In the genomic region with DNA sequence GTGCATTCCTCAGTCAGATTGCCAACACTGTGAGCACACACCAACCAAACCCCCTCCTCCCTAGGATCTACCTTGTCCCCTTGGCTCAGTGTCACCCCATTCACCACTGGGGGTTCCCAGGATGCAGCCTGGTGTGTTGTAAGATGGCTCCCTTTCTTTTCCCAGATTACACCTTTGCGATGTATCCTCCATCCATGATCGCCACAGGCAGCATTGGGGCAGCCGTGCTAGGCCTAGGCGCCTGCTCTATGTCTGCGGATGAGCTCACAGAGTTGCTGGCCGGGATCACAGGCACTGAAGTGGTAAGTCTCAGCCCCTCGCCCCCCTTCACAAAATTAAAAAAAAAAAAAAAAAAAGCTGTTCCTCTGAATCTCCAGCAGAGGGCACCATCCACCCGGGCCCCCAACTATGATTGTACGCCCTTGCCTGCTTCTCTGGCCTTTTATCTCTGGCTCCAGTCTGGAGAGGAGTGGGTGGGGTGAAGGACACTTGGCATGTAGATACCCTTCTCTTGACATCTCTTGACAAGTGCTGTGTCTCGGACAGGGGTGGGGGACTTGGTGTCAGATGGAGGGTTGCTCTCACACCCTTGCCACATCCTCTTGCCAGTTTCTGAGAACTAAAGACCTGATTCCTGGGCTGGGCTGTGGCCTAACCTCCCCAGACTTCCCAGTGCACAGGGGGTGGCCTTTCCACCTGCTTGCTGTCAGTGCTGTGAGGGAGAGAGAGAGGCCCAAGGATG, we compare ENCODE assay signal across 8 mouse cellular contexts. TPM values are rescaled to one million over a fixed set of nuclear protein-coding genes. Genes with fewer than 3 reads are reported as not detected.
DNase-seq lines count a peak whose midpoint lies in the region; ATAC-seq and TF ChIP-seq lines count a peak whose summit lies in the region.

No protein-coding gene starts in this region.

- H3K9ac ChIP-seq in embryonic facial prominence, embryonic 12.5 days, result peak overlapping the region; percentile 88; the same call in 1 of the 2 replicates
- peak overlapping the region; percentile 31; the same call in 1 of the 2 replicates for H3K9ac ChIP-seq in hindbrain, embryonic 16.5 days (ENCODE audit: low read depth, low read length)
- H3K9ac ChIP-seq in lung, embryonic 16.5 days (ENCODE audit: low read length), result 0 out of 2 replicates have a peak overlapping the region, but pooled peaks have one; percentile 3

- no peaks in the 10 kb centered on the region for H3K27me3 ChIP-seq in embryonic facial prominence, embryonic 12.5 days
- no peaks in the 10 kb centered on the region for H3K27me3 ChIP-seq in hindbrain, embryonic 16.5 days (replicated peaks; ENCODE audit: control insufficient read depth, insufficient read depth, low read length)
- no peaks in the 10 kb centered on the region for H3K27me3 ChIP-seq in lung, embryonic 16.5 days (ENCODE audit: control insufficient read depth, insufficient read depth, low read depth, low read length)
- no peaks in the 10 kb centered on the region for H3K27me3 ChIP-seq in small intestine, adult 2 months (ENCODE audit: control insufficient read depth, insufficient read depth, low read length)

- H3K4me3 ChIP-seq in embryonic facial prominence, embryonic 12.5 days, result no peak overlapping the region
- no peak overlapping the region for H3K4me3 ChIP-seq in hindbrain, embryonic 16.5 days (ENCODE audit: low read length)
- H3K4me3 ChIP-seq in lung, embryonic 16.5 days (ENCODE audit: low read length), result no peak overlapping the region
- H3K4me3 ChIP-seq in small intestine, adult 2 months (ENCODE audit: low read depth, low read length), result no peak overlapping the region

- TF ChIP-seq CTCF in small intestine, adult 2 months (IDR thresholded peaks at IDR 0.05; ENCODE audit: extremely low read depth, insufficient read length, insufficient replicate concordance, low read depth, low read length), result peak; percentile 75; the same call in 1 of the 2 replicates

- no peaks in the 10 kb centered on the region for H3K9me3 ChIP-seq in embryonic facial prominence, embryonic 12.5 days
- no peaks in the 10 kb centered on the region for H3K9me3 ChIP-seq in hindbrain, embryonic 16.5 days (ENCODE audit: control insufficient read depth, low read length)
- no peaks in the 10 kb centered on the region for H3K9me3 ChIP-seq in lung, embryonic 16.5 days (ENCODE audit: control insufficient read depth, low read length)

- 24% methylated on average over 10 of the region's 10 CpGs for WGBS in embryonic facial prominence, embryonic 12.5 days
- WGBS in hindbrain, embryonic 16.5 days, result 27% methylated on average over 10 of the region's 10 CpGs
- WGBS in lung, embryonic 16.5 days, result 17% methylated on average over 10 of the region's 10 CpGs
- WGBS in small intestine, adult 2 months, result 39% methylated on average over 10 of the region's 10 CpGs

- peak; percentile 42 for DNase-seq in ovary, postnatal 14 days (ENCODE audit: low spot score)
- no peak for DNase-seq in ovary, adult 18-20 months (ENCODE audit: low spot score)
- DNase-seq in adrenal gland, adult 2 months, result peak; percentile 67
- DNase-seq in gastrocnemius, adult 18-20 months (ENCODE audit: low spot score), result no peak

- TF ChIP-seq POLR2A in small intestine, adult 2 months (IDR thresholded peaks at IDR 0.05; ENCODE audit: low read depth, low read length), result no peak

- peak overlapping the region; percentile 98 for H3K27ac ChIP-seq in embryonic facial prominence, embryonic 12.5 days
- H3K27ac ChIP-seq in hindbrain, embryonic 16.5 days (ENCODE audit: low read depth, low read length), result peak overlapping the region; percentile 66; the same call in 1 of the 2 replicates
- H3K27ac ChIP-seq in lung, embryonic 16.5 days (ENCODE audit: low read length), result peak overlapping the region; percentile 44
- H3K27ac ChIP-seq in small intestine, adult 2 months (ENCODE audit: insufficient read depth, low read depth, low read length), result no peak overlapping the region

- peak overlapping the region; percentile 80; the same call in 1 of the 2 replicates for H3K4me2 ChIP-seq in embryonic facial prominence, embryonic 12.5 days (replicated peaks)
- H3K4me2 ChIP-seq in hindbrain, embryonic 16.5 days (ENCODE audit: low read length), result no peak overlapping the region
- no peak overlapping the region for H3K4me2 ChIP-seq in lung, embryonic 16.5 days (ENCODE audit: low read depth, low read length)

- ATAC-seq in embryonic facial prominence, embryonic 12.5 days (ENCODE audit: insufficient number of reproducible peaks, insufficient read depth, low FRiP score, low TSS enrichment), result no peak
- ATAC-seq in hindbrain, embryonic 16.5 days, result no peak
- ATAC-seq in lung, embryonic 16.5 days (ENCODE audit: low read depth), result no peak

- H3K4me1 ChIP-seq in embryonic facial prominence, embryonic 12.5 days, result peaks cover 28% of the 10 kb centered on the region
- peaks cover 20% of the 10 kb centered on the region for H3K4me1 ChIP-seq in hindbrain, embryonic 16.5 days (ENCODE audit: control insufficient read depth, insufficient read depth, low read depth, low read length)
- H3K4me1 ChIP-seq in lung, embryonic 16.5 days (replicated peaks; ENCODE audit: control insufficient read depth, insufficient read depth, low read length), result peaks cover 38% of the 10 kb centered on the region
- peaks cover 7% of the 10 kb centered on the region; the same call in 1 of the 2 replicates for H3K4me1 ChIP-seq in small intestine, adult 2 months (ENCODE audit: control insufficient read depth, insufficient read depth, insufficient read length, low read length)

- H3K36me3 ChIP-seq in embryonic facial prominence, embryonic 12.5 days, result peaks cover 51% of the 10 kb centered on the region
- H3K36me3 ChIP-seq in hindbrain, embryonic 16.5 days (ENCODE audit: control insufficient read depth, insufficient read depth, low read length), result peaks cover 22% of the 10 kb centered on the region
- H3K36me3 ChIP-seq in lung, embryonic 16.5 days (ENCODE audit: control insufficient read depth, insufficient read depth, low read length), result peaks cover 30% of the 10 kb centered on the region
- H3K36me3 ChIP-seq in small intestine, adult 2 months (ENCODE audit: control insufficient read depth, insufficient read depth, low read length), result peaks cover 18% of the 10 kb centered on the region

RNA-seq across cellular contexts. Expression of a gene that starts 13.3 kb away (rescaled TPM):
- 10 to 100 TPM; 17.6 to 22.5 TPM for total RNA-seq in adrenal gland, adult 2 months (2021)
- polyA plus RNA-seq in adrenal gland, adult 2 months (2012; rRNA removed), result 9.4 and 11.7 TPM in 2 replicates
- polyA plus RNA-seq in embryonic facial prominence, embryonic 12.5 days (2016; fragmentation: Nextera tagmentation; extraction: Ambion mirVana), result 29.6 and 30.7 TPM in 2 replicates
- polyA plus RNA-seq in hindbrain, embryonic 16.5 days (2015; fragmentation: Nextera tagmentation; extraction: Ambion mirVana), result 35.5 and 37.8 TPM in 2 replicates
- 17.0 and 19.4 TPM in 2 replicates for polyA plus RNA-seq in lung, embryonic 16.5 days (2015; fragmentation: Nextera tagmentation; extraction: Ambion mirVana)
- polyA plus RNA-seq in small intestine, adult 2 months (2012; rRNA removed), result 3.3 and 3.5 TPM in 2 replicates
- 10 to 100 TPM; 13.9 to 15.3 TPM for total RNA-seq in gastrocnemius, adult 18-20 months (2021)

RNA-seq across cellular contexts. Expression of a gene that starts 13.4 kb away (rescaled TPM):
- total RNA-seq in adrenal gland, adult 2 months (2021), result 10 to 100 TPM; 32.9 to 40.6 TPM
- polyA plus RNA-seq in adrenal gland, adult 2 months (2012; rRNA removed), result 15.2 and 17.4 TPM in 2 replicates
- polyA plus RNA-seq in embryonic facial prominence, embryonic 12.5 days (2016; fragmentation: Nextera tagmentation; extraction: Ambion mirVana), result 46.9 and 47.2 TPM in 2 replicates
- 43.7 and 45.3 TPM in 2 replicates for polyA plus RNA-seq in hindbrain, embryonic 16.5 days (2015; fragmentation: Nextera tagmentation; extraction: Ambion mirVana)
- polyA plus RNA-seq in lung, embryonic 16.5 days (2015; fragmentation: Nextera tagmentation; extraction: Ambion mirVana), result 50.1 and 51.6 TPM in 2 replicates
- polyA plus RNA-seq in small intestine, adult 2 months (2012; rRNA removed), result 7.3 and 11.3 TPM in 2 replicates
- 10 to 100 TPM; 14.7 to 15.4 TPM for total RNA-seq in gastrocnemius, adult 18-20 months (2021)

RNA-seq across cellular contexts. Expression of a gene that starts 13.4 kb away (rescaled TPM):
- total RNA-seq in adrenal gland, adult 2 months (2021), result 1 to 10 TPM; 2.1 to 2.8 TPM
- polyA plus RNA-seq in adrenal gland, adult 2 months (2012; rRNA removed), result 1.8 and 3.1 TPM in 2 replicates
- 1.6 and 2.2 TPM in 2 replicates for polyA plus RNA-seq in embryonic facial prominence, embryonic 12.5 days (2016; fragmentation: Nextera tagmentation; extraction: Ambion mirVana)
- polyA plus RNA-seq in hindbrain, embryonic 16.5 days (2015; fragmentation: Nextera tagmentation; extraction: Ambion mirVana), result 1.7 and 1.9 TPM in 2 replicates
- polyA plus RNA-seq in lung, embryonic 16.5 days (2015; fragmentation: Nextera tagmentation; extraction: Ambion mirVana), result 1.8 and 2.2 TPM in 2 replicates
- polyA plus RNA-seq in small intestine, adult 2 months (2012; rRNA removed), result 0.88 and 1.7 TPM in 2 replicates
- total RNA-seq in gastrocnemius, adult 18-20 months (2021), result 1 to 10 TPM; 1.6 to 2.6 TPM

RNA-seq across cellular contexts. Expression of a gene that starts 32.5 kb away (rescaled TPM):
- total RNA-seq in adrenal gland, adult 2 months (2021), result 1 to 10 TPM; 4.6 to 4.8 TPM
- 5.4 and 6.6 TPM in 2 replicates for polyA plus RNA-seq in adrenal gland, adult 2 months (2012; rRNA removed)
- polyA plus RNA-seq in embryonic facial prominence, embryonic 12.5 days (2016; fragmentation: Nextera tagmentation; extraction: Ambion mirVana), result 9.5 and 11.0 TPM in 2 replicates
- 5.2 TPM in 2 replicates for polyA plus RNA-seq in hindbrain, embryonic 16.5 days (2015; fragmentation: Nextera tagmentation; extraction: Ambion mirVana)
- 2.5 and 2.6 TPM in 2 replicates for polyA plus RNA-seq in lung, embryonic 16.5 days (2015; fragmentation: Nextera tagmentation; extraction: Ambion mirVana)
- 2.3 and 4.6 TPM in 2 replicates for polyA plus RNA-seq in small intestine, adult 2 months (2012; rRNA removed)
- 1 to 10 TPM; 3.0 to 3.5 TPM for total RNA-seq in gastrocnemius, adult 18-20 months (2021)

Comparison
In these comparisons a context has a peak if more than half of its experiments do, and no peak if none do; other contexts are left out.
1. DNase-seq: peak in ovary, postnatal 14 days (single experiment) and adrenal gland, adult 2 months (single experiment); none in ovary, adult 18-20 months (single experiment) and gastrocnemius, adult 18-20 months (single experiment).
2. H3K9ac ChIP-seq: peak in every context shown above with its lines; median percentile 88 in embryonic facial prominence, embryonic 12.5 days; 31 in hindbrain, embryonic 16.5 days; 3 in lung, embryonic 16.5 days.